Mouse (Mus musculus) CD8-positive naive resting alpha-beta T cell, adult 2 months (primary cell): ENCODE data around the gene Rab30.

ENCODE experiments used
- DNase-seq, 2 experiments: peaks; one replicate each; pipeline ENCODE4 v3.0.0; 2022; ENCODE audit warnings: low read depth in 2 of 2, low spot score in 2 of 2

The Rab30 gene

GRCm38 (mm10) chr7:92837907-92838306 is 96.5 kb downstream of the Rab30 start:
- no peak for DNase-seq

- DNase-seq: no peak
Measured at GRCm38 (mm10) chr7:92842254-92842653, 100.9 kb downstream of the Rab30 start.

GRCm38 (mm10) chr7:92848246-92848645 is 106.8 kb downstream of the Rab30 start:
- DNase-seq: no peak

GRCm38 (mm10) chr7:92866526-92866925 is 125.1 kb downstream of the Rab30 start:
- peak in 1 of 2 experiments; percentile 34 for DNase-seq

GRCm38 (mm10) chr7:92870161-92870560 is 128.8 kb downstream of the Rab30 start:
- no peak for DNase-seq

GRCm38 (mm10) chr7:92871596-92871995 is 130.2 kb downstream of the Rab30 start:
- DNase-seq: no peak

- DNase-seq: peak; percentile 89 to 91
Measured at GRCm38 (mm10) chr7:92874116-92874675, 132.8 kb downstream of the Rab30 start, which contains the start of the genes Ddias and Prcp. Gene Ddias, minus strand, starts transcription at chr7:92874247. Gene Prcp, plus strand, starts transcription at chr7:92874470.

GRCm38 (mm10) chr7:92874761-92875408 is 133.5 kb downstream of the Rab30 start:
- peak; percentile 91 to 92 for DNase-seq

- DNase-seq: no peak
Measured at GRCm38 (mm10) chr7:92876066-92876465, 134.7 kb downstream of the Rab30 start.

GRCm38 (mm10) chr7:92876538-92876937 is 135.1 kb downstream of the Rab30 start:
- no peak for DNase-seq

- DNase-seq: no peak
Measured at GRCm38 (mm10) chr7:92878575-92879285, 137.3 kb downstream of the Rab30 start.

- no peak for DNase-seq
Measured at GRCm38 (mm10) chr7:92883850-92884716, 142.7 kb downstream of the Rab30 start.

- no peak for DNase-seq
Measured at GRCm38 (mm10) chr7:92884998-92885660, 143.7 kb downstream of the Rab30 start.

GRCm38 (mm10) chr7:92886801-92887200 is 145.4 kb downstream of the Rab30 start:
- DNase-seq: no peak

GRCm38 (mm10) chr7:92887230-92887629 is 145.8 kb downstream of the Rab30 start:
- DNase-seq: no peak

- no peak for DNase-seq
Measured at GRCm38 (mm10) chr7:92890211-92890610, 148.8 kb downstream of the Rab30 start.

GRCm38 (mm10) chr7:92890618-92891230 is 149.3 kb downstream of the Rab30 start:
- DNase-seq: no peak

- DNase-seq: no peak
Measured at GRCm38 (mm10) chr7:92893478-92893877, 152.1 kb downstream of the Rab30 start.
